Comparison of ENCODE assay signal across 8 mouse cellular contexts in genomic region chr2:103062865-103063264, GRCm38 (mm10). TPM values are rescaled to one million over a fixed set of nuclear protein-coding genes. Genes with fewer than 3 reads are reported as not detected.
DNase-seq lines count a peak whose midpoint lies in the region; ATAC-seq and TF ChIP-seq lines count a peak whose summit lies in the region.

No protein-coding gene starts in this region.

- no peak for DNase-seq in gastrocnemius, adult 2 months
- DNase-seq in gastrocnemius, adult 8-10 months (ENCODE audit: low spot score in 2 of 2): no peak
- peak; percentile 18 to 39 for DNase-seq in urinary bladder, postnatal 36 days (ENCODE audit: low spot score in 2 of 2)
- no peak for DNase-seq in urinary bladder, postnatal 4 days (ENCODE audit: low spot score in 2 of 2)
- DNase-seq in embryo, embryonic 10 days (ENCODE audit: low spot score): peak; percentile 52
- peak; percentile 84 for DNase-seq in hindbrain, embryonic 14.5 days (ENCODE audit: low spot score)
- peak; percentile 13 for DNase-seq in liver, embryonic 13.5 days
- peak; percentile 31 for DNase-seq in retina, postnatal 7 days (ENCODE audit: low read depth, low spot score)

- H3K27ac ChIP-seq in gastrocnemius, adult 2 months: no peak overlapping the region
- no peak overlapping the region for H3K27ac ChIP-seq in hindbrain, embryonic 14.5 days
- no peak overlapping the region for H3K27ac ChIP-seq in liver, embryonic 13.5 days

- peak; percentile 67 for TF ChIP-seq CTCF in gastrocnemius, adult 2 months (IDR thresholded peaks at IDR 0.05)

- H3K27me3 ChIP-seq in hindbrain, embryonic 14.5 days (ENCODE audit: control insufficient read depth, insufficient read depth, low read length): no peaks in the 10 kb centered on the region
- H3K27me3 ChIP-seq in liver, embryonic 13.5 days: no peaks in the 10 kb centered on the region

- no peaks in the 10 kb centered on the region; the same call in 1 of the 2 replicates for H3K4me1 ChIP-seq in hindbrain, embryonic 14.5 days (replicated peaks; ENCODE audit: control insufficient read depth, insufficient read depth, low read length)
- 0 out of 2 replicates have a peak, but pooled peaks cover 3% of the 10 kb centered on the region for H3K4me1 ChIP-seq in liver, embryonic 13.5 days (replicated peaks)

- H3K4me3 ChIP-seq in gastrocnemius, adult 2 months: no peak overlapping the region
- H3K4me3 ChIP-seq in hindbrain, embryonic 14.5 days (replicated peaks; ENCODE audit: low read length): no peak overlapping the region
- no peak overlapping the region for H3K4me3 ChIP-seq in liver, embryonic 13.5 days (replicated peaks)

- no peaks in the 10 kb centered on the region for H3K36me3 ChIP-seq in hindbrain, embryonic 14.5 days (replicated peaks; ENCODE audit: control insufficient read depth, insufficient read depth)
- 0 out of 2 replicates have a peak, but pooled peaks cover 5% of the 10 kb centered on the region for H3K36me3 ChIP-seq in liver, embryonic 13.5 days

- ATAC-seq in hindbrain, embryonic 14.5 days (ENCODE audit: low FRiP score): peak; percentile 57; the same call in 1 of the 2 replicates
- ATAC-seq in liver, embryonic 13.5 days (ENCODE audit: low read depth): no peak

- H3K4me2 ChIP-seq in hindbrain, embryonic 14.5 days (replicated peaks): no peak overlapping the region
- H3K4me2 ChIP-seq in liver, embryonic 13.5 days: no peak overlapping the region

- H3K9me3 ChIP-seq in hindbrain, embryonic 14.5 days (ENCODE audit: control insufficient read depth, low read length): no peaks in the 10 kb centered on the region
- no peaks in the 10 kb centered on the region for H3K9me3 ChIP-seq in liver, embryonic 13.5 days (replicated peaks)

- H3K9ac ChIP-seq in hindbrain, embryonic 14.5 days: no peak overlapping the region
- no peak overlapping the region for H3K9ac ChIP-seq in liver, embryonic 13.5 days

- intact Hi-C loops in gastrocnemius, adult 2 months (cut with DNase I): loop anchor here (5.0 kb wide), 1 partner anchor 381 kb away; no protein-coding TSS in a partner anchor

- 35% methylated on average over 3 of the region's 3 CpGs for WGBS in hindbrain, embryonic 14.5 days
- 51% methylated on average over 3 of the region's 3 CpGs for WGBS in liver, embryonic 13.5 days (ENCODE audit: insufficient replicate concordance)

RNA-seq across cellular contexts. Expression of gene Pdhx, which starts 10.4 kb away (rescaled TPM):
- 100 to 1,000 TPM in 1 of 2 experiments, 10 to 100 TPM in 1; 69.0 to 104 TPM for total RNA-seq in gastrocnemius, adult 2 months (2021)
- 10 to 100 TPM; 62.9 to 84.8 (median 77.1) TPM for total RNA-seq in gastrocnemius, adult 8-10 months (2022)
- 62.8 and 73.5 TPM in 2 replicates for polyA plus RNA-seq in hindbrain, embryonic 14.5 days (2014; fragmentation: Nextera tagmentation; extraction: Ambion mirVana)
- polyA plus RNA-seq in liver, embryonic 13.5 days (2015; fragmentation: Nextera tagmentation; extraction: Ambion mirVana): 25.7 and 31.4 TPM in 2 replicates

RNA-seq across cellular contexts. Expression of gene Apip, which starts 10.6 kb away (rescaled TPM):
- total RNA-seq in gastrocnemius, adult 2 months (2021): 10 to 100 TPM; 36.0 to 50.7 TPM
- total RNA-seq in gastrocnemius, adult 8-10 months (2022): 10 to 100 TPM; 35.8 to 44.6 (median 37.9) TPM
- 51.3 and 54.8 TPM in 2 replicates for polyA plus RNA-seq in hindbrain, embryonic 14.5 days (2014; fragmentation: Nextera tagmentation; extraction: Ambion mirVana)
- polyA plus RNA-seq in liver, embryonic 13.5 days (2015; fragmentation: Nextera tagmentation; extraction: Ambion mirVana): 49.8 and 50.9 TPM in 2 replicates

Comparison
In these comparisons a context has a peak if more than half of its experiments do, and no peak if none do; other contexts are left out.
1. DNase-seq: peak in urinary bladder, postnatal 36 days (2 of 2), embryo, embryonic 10 days (single experiment), hindbrain, embryonic 14.5 days (single experiment), liver, embryonic 13.5 days (single experiment) and retina, postnatal 7 days (single experiment); none in gastrocnemius, adult 2 months (single experiment), gastrocnemius, adult 8-10 months (0 of 2) and urinary bladder, postnatal 4 days (0 of 2).